Mouse (Mus musculus): ENCODE results near the gene Psmc5. TPM values are rescaled to one million over a fixed set of nuclear protein-coding genes. Genes with fewer than 3 reads are reported as not detected.

Psmc5 gene
- polyA plus RNA-seq, 1 experiment from 2014 or later: 368 TPM

DNA sequence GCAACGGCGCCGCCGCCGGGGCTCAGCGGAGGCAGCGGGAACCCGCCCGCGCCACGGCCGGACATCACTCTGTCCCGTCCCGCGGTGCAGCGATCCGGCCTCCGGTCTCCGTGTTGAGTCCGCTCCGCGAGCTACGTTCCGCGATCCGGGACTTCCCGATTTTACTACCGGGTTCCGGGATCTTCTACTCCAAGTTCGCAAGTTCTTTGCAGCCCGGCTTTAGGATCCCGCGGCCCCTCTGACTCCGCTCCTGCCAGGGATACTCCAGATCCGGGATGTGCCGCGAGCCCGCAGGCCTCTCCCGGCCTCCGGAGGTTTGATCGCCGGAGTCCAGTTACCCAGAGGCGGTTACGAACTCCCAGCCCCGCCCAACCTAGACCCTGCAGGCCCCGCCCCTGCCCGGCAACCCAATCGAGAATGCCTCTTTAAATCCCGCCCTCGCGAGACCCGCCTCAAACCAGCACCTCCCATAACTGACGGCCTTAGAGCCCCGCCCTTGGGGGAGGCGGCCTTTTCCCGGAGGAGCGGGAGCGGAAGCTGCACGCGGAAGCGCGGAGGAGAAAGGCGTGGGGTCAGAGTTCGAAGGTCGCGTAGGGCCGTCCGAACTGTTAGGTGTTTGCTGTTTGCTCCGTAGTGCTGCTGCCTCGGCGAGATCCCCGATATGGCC lies 16.8 kb downstream of the Psmc5 start, which contains the start of gene Smarcd2:
Gene Smarcd2 (minus strand): TSS at position 329 of the 667 bp plus-strand sequence.
- Histone ChIP-seq H3K9ac (ENCODE audit: low read length) (peak within 1 kb of the TSS; percentile 94), H3K9me3 (ENCODE audit: control insufficient read depth, low read length) (no peaks in the 10 kb centered on the region)
- under 1% methylated on average over 72 of the region's 72 CpGs for WGBS

DNA sequence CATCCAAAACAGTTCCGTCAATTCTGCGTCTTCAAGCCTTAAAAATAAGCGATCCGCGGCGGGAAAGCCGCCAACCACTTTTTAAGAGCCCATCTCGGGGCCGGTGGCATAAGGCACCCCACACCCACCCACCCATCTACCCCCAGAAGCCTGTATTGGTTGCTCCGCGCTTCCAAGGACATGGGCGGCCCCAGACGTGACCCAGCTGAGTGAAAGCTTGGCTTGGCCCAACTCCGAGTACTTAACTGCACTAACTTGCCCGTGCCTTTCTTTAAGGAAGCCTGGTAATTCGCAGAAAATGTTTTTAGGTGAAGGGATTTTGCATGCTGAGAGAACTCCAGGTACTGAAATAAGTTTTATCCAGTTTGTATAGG lies 17.3 kb downstream of the Psmc5 start:
- Histone ChIP-seq H3K27me3 (ENCODE audit: control insufficient read depth, insufficient read depth, low read length) (no peaks in the 10 kb centered on the region; the same call in 1 of the 2 replicates), H3K27ac (ENCODE audit: low read depth, low read length) (peak overlapping the region; percentile 71; the same call in 1 of the 2 replicates), H3K4me2 (ENCODE audit: low read depth, low read length, severe bottlenecking) (peak overlapping the region; percentile 59), H3K9me3 (ENCODE audit: control insufficient read depth, low read length) (no peaks in the 10 kb centered on the region), H3K9ac (ENCODE audit: low read length) (peak overlapping the region; percentile 52), H3K4me3 (ENCODE audit: low read depth, low read length) (peak overlapping the region; percentile 96), H3K36me3 (ENCODE audit: control insufficient read depth, insufficient read depth, low read length) (no peaks in the 10 kb centered on the region), H3K4me1 (replicated peaks; ENCODE audit: control insufficient read depth, insufficient read depth, low read length) (peaks cover 8% of the 10 kb centered on the region)
- 20% methylated on average over 16 of the region's 16 CpGs for WGBS
- DNase-seq (ENCODE audit: low spot score) (no peak), ATAC-seq (replicated peaks; ENCODE audit: low FRiP score) (peak; percentile 35)

More for the DNA sequence above, 16.8 kb downstream of the Psmc5 start, which contains the start of gene Smarcd2:
- peaks cover 9% of the 10 kb centered on the region for H3K4me1 ChIP-seq (replicated peaks; ENCODE audit: control insufficient read depth, insufficient read depth, low read length)
- ATAC-seq (replicated peaks; ENCODE audit: low FRiP score) (peak; percentile 95), DNase-seq (ENCODE audit: low spot score) (peak; percentile 100)
- no peaks in the 10 kb centered on the region for H3K36me3 ChIP-seq (ENCODE audit: control insufficient read depth, insufficient read depth, low read length)
- no peaks in the 10 kb centered on the region; the same call in 1 of the 2 replicates for H3K27me3 ChIP-seq (ENCODE audit: control insufficient read depth, insufficient read depth, low read length)
- peak within 1 kb of the TSS; percentile 59 for H3K4me2 ChIP-seq (ENCODE audit: low read depth, low read length, severe bottlenecking)
- H3K27ac ChIP-seq (ENCODE audit: low read depth, low read length): peak within 1 kb of the TSS; percentile 78
- peak within 1 kb of the TSS; percentile 96 for H3K4me3 ChIP-seq (ENCODE audit: low read depth, low read length)

DNA sequence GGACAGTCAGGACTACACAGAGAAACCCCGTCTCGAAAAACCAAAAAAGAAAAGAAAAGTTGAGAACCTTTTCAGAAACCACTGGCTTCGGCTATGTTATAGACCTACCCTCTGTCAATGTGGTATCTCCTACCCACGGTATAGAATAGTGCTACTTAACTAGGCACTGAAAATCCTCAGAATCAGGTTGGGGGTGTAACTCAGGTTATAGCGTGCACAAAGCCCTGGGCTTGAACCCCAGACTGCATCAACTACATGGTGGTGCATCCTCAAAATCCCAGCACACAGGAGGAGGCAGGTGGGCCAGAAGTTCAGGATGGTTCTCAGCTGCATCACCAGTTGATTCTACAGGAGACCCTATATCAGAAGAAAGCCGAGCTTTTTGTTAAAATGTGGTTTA lies 17.9 kb downstream of the Psmc5 start:
- Histone ChIP-seq H3K4me3 (ENCODE audit: low read depth, low read length) (0 out of 2 replicates have a peak overlapping the region, but pooled peaks have one; percentile 96), H3K9ac (ENCODE audit: low read length) (no peak overlapping the region), H3K36me3 (ENCODE audit: control insufficient read depth, insufficient read depth, low read length) (no peaks in the 10 kb centered on the region), H3K4me1 (replicated peaks; ENCODE audit: control insufficient read depth, insufficient read depth, low read length) (peaks cover 6% of the 10 kb centered on the region; the same call in 1 of the 2 replicates), H3K9me3 (ENCODE audit: control insufficient read depth, low read length) (no peaks in the 10 kb centered on the region), H3K27me3 (ENCODE audit: control insufficient read depth, insufficient read depth, low read length) (no peaks in the 10 kb centered on the region; the same call in 1 of the 2 replicates), H3K27ac (ENCODE audit: low read depth, low read length) (no peak overlapping the region), H3K4me2 (ENCODE audit: low read depth, low read length, severe bottlenecking) (peak overlapping the region; percentile 59; the same call in 1 of the 2 replicates)
- ATAC-seq (replicated peaks; ENCODE audit: low FRiP score) (no peak), DNase-seq (ENCODE audit: low spot score) (no peak)
- WGBS: 93% methylated on average over 6 of the region's 6 CpGs

GRCm38 (mm10) chr11:106274374-106274773 lies 18.4 kb downstream of the Psmc5 start:
- Histone ChIP-seq H3K27me3 (ENCODE audit: control insufficient read depth, insufficient read depth, low read length) (no peaks in the 10 kb centered on the region; the same call in 1 of the 2 replicates), H3K9me3 (ENCODE audit: control insufficient read depth, low read length) (no peaks in the 10 kb centered on the region), H3K9ac (ENCODE audit: low read length) (no peak overlapping the region), H3K36me3 (ENCODE audit: control insufficient read depth, insufficient read depth, low read length) (no peaks in the 10 kb centered on the region), H3K27ac (ENCODE audit: low read depth, low read length) (no peak overlapping the region), H3K4me2 (ENCODE audit: low read depth, low read length, severe bottlenecking) (no peak overlapping the region), H3K4me1 (replicated peaks; ENCODE audit: control insufficient read depth, insufficient read depth, low read length) (peaks cover 4% of the 10 kb centered on the region; the same call in 1 of the 2 replicates), H3K4me3 (ENCODE audit: low read depth, low read length) (no peak overlapping the region)
- 88% methylated on average over 1 of the region's 1 CpGs for WGBS
- ATAC-seq (replicated peaks; ENCODE audit: low FRiP score): no peak
- no peak for DNase-seq (ENCODE audit: low spot score)

GRCm38 (mm10) chr11:106274971-106275411 lies 19.0 kb downstream of the Psmc5 start:
- H3K4me1 ChIP-seq (replicated peaks; ENCODE audit: control insufficient read depth, insufficient read depth, low read length): peaks cover 4% of the 10 kb centered on the region; the same call in 1 of the 2 replicates
- no peak for ATAC-seq (replicated peaks; ENCODE audit: low FRiP score)
- DNase-seq (ENCODE audit: low spot score): no peak
- no peak overlapping the region for H3K4me2 ChIP-seq (ENCODE audit: low read depth, low read length, severe bottlenecking)
- no peak overlapping the region for H3K4me3 ChIP-seq (ENCODE audit: low read depth, low read length)
- no peak overlapping the region for H3K9ac ChIP-seq (ENCODE audit: low read length)
- WGBS: 90% methylated on average over 7 of the region's 7 CpGs
- H3K36me3 ChIP-seq (ENCODE audit: control insufficient read depth, insufficient read depth, low read length): no peaks in the 10 kb centered on the region
- no peak overlapping the region for H3K27ac ChIP-seq (ENCODE audit: low read depth, low read length)
- no peaks in the 10 kb centered on the region; the same call in 1 of the 2 replicates for H3K27me3 ChIP-seq (ENCODE audit: control insufficient read depth, insufficient read depth, low read length)
- no peaks in the 10 kb centered on the region for H3K9me3 ChIP-seq (ENCODE audit: control insufficient read depth, low read length)

DNA sequence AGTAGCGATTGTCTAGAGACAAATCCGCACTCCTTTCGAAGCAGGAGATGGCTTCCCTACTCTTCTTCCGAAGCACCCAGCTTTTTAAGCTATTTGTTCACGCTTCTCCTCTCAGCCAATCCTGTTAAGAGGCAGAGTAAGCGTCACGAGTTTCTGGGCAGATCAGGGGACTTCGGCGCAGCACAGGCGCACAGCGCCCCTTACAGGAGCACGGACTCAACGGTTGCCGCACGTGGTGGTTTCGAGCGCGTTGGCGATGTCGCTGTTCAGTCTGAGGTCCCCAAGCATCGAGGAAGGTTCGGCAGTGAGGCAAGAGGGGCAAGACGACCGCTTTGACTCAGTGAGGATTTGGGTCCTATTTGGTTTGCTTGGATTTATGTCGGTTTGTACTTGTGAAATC lies 20.5 kb downstream of the Psmc5 start, which contains the start of gene Tcam1:
Gene Tcam1 (plus strand): TSS at position 219 of the 400 bp plus-strand sequence.
- peak; percentile 94 for DNase-seq (ENCODE audit: low spot score)
- Histone ChIP-seq H3K4me3 (ENCODE audit: low read depth, low read length) (no peak within 1 kb of the TSS; the same call in 1 of the 2 replicates), H3K9ac (ENCODE audit: low read length) (no peak within 1 kb of the TSS), H3K27ac (ENCODE audit: low read depth, low read length) (no peak within 1 kb of the TSS), H3K9me3 (ENCODE audit: control insufficient read depth, low read length) (no peaks in the 10 kb centered on the region), H3K4me2 (ENCODE audit: low read depth, low read length, severe bottlenecking) (peak within 1 kb of the TSS; percentile 18; the same call in 1 of the 2 replicates), H3K27me3 (ENCODE audit: control insufficient read depth, insufficient read depth, low read length) (no peaks in the 10 kb centered on the region; the same call in 1 of the 2 replicates), H3K4me1 (replicated peaks; ENCODE audit: control insufficient read depth, insufficient read depth, low read length) (peaks cover under 1% of the 10 kb centered on the region; the same call in 1 of the 2 replicates), H3K36me3 (ENCODE audit: control insufficient read depth, insufficient read depth, low read length) (no peaks in the 10 kb centered on the region)
- peak; percentile 47 for ATAC-seq (replicated peaks; ENCODE audit: low FRiP score)
- WGBS: 13% methylated on average over 25 of the region's 25 CpGs

DNA sequence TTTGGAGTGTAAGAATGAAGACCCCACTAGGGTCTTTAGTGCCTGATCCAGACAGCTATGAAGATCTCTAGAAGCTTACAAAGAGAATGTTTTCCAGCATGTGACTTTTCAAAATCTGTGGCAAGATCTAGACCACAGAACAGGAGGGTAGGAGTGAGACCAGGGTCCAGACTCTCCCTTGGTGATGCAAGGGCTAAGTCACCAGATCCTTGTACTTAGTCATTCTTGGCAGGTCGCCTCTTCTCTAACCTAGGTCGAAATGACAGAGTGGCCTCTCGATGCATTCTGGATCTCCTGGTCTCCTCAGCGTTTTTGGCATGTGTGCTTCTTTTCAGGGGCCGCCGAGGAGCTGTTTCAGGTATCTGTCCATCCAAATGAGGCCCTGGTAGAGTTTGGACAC lies 26.5 kb downstream of the Psmc5 start:
- no peak for ATAC-seq (replicated peaks; ENCODE audit: low FRiP score)
- H3K9me3 ChIP-seq (ENCODE audit: control insufficient read depth, low read length): no peaks in the 10 kb centered on the region
- H3K27me3 ChIP-seq (ENCODE audit: control insufficient read depth, insufficient read depth, low read length): no peaks in the 10 kb centered on the region
- H3K4me3 ChIP-seq (ENCODE audit: low read depth, low read length): no peak overlapping the region
- no peak for DNase-seq (ENCODE audit: low spot score)
- no peaks in the 10 kb centered on the region for H3K4me1 ChIP-seq (replicated peaks; ENCODE audit: control insufficient read depth, insufficient read depth, low read length)
- H3K4me2 ChIP-seq (ENCODE audit: low read depth, low read length, severe bottlenecking): no peak overlapping the region
- 89% methylated on average over 6 of the region's 6 CpGs for WGBS
- H3K27ac ChIP-seq (ENCODE audit: low read depth, low read length): no peak overlapping the region
- H3K9ac ChIP-seq (ENCODE audit: low read length): no peak overlapping the region
- no peaks in the 10 kb centered on the region for H3K36me3 ChIP-seq (ENCODE audit: control insufficient read depth, insufficient read depth, low read length)

GRCm38 (mm10) chr11:106283371-106283770 lies 27.4 kb downstream of the Psmc5 start:
- 84% methylated on average over 4 of the region's 4 CpGs for WGBS
- Histone ChIP-seq H3K27me3 (ENCODE audit: control insufficient read depth, insufficient read depth, low read length) (no peaks in the 10 kb centered on the region), H3K9ac (ENCODE audit: low read length) (no peak overlapping the region), H3K27ac (ENCODE audit: low read depth, low read length) (no peak overlapping the region), H3K4me3 (ENCODE audit: low read depth, low read length) (no peak overlapping the region), H3K4me1 (replicated peaks; ENCODE audit: control insufficient read depth, insufficient read depth, low read length) (no peaks in the 10 kb centered on the region), H3K9me3 (ENCODE audit: control insufficient read depth, low read length) (no peaks in the 10 kb centered on the region), H3K36me3 (ENCODE audit: control insufficient read depth, insufficient read depth, low read length) (no peaks in the 10 kb centered on the region), H3K4me2 (ENCODE audit: low read depth, low read length, severe bottlenecking) (no peak overlapping the region)
- ATAC-seq (replicated peaks; ENCODE audit: low FRiP score) (no peak), DNase-seq (ENCODE audit: low spot score) (no peak)

Data from forebrain, embryonic 11.5 days (tissue).